Mouse (Mus musculus): ENCODE results near the gene Il13. TPM values are rescaled to one million over a fixed set of nuclear protein-coding genes. Genes with fewer than 3 reads are reported as not detected.

The Il13 gene
- total RNA-seq, 2 experiments from 2014 or later: not detected

- intact Hi-C loops (cut with DNase I): no loop called here
- no peak for DNase-seq (ENCODE audit: extremely low spot score in 1 of 2, low spot score in 2 of 2)
These were observed 1.2 kb upstream of the Il13 start for GRCm38 (mm10) chr11:53635590-53636182.

GRCm38 (mm10) chr11:53633644-53634043 lies 858 bp downstream of the Il13 start:
- intact Hi-C loops (cut with DNase I): no loop called here
- DNase-seq (ENCODE audit: extremely low spot score in 1 of 2, low spot score in 2 of 2): no peak

- DNase-seq (ENCODE audit: extremely low spot score in 1 of 2, low spot score in 2 of 2): no peak
- intact Hi-C loops (cut with DNase I): no loop called here
These were observed 2.3 kb downstream of the Il13 start for GRCm38 (mm10) chr11:53632122-53632733.

GRCm38 (mm10) chr11:53627859-53628258 lies 6.6 kb downstream of the Il13 start:
- intact Hi-C loops (cut with DNase I): no loop called here

GRCm38 (mm10) chr11:53626802-53627373 lies 7.6 kb downstream of the Il13 start:
- intact Hi-C loops (cut with DNase I): no loop called here
- DNase-seq (ENCODE audit: extremely low spot score in 1 of 2, low spot score in 2 of 2): no peak

More at GRCm38 (mm10) chr11:53627859-53628258, 6.6 kb downstream of the Il13 start:
- peak; percentile 72 to 77 for DNase-seq (ENCODE audit: extremely low spot score in 1 of 2, low spot score in 2 of 2)

- intact Hi-C loops (cut with DNase I): no loop called here
- no peak for DNase-seq (ENCODE audit: extremely low spot score in 1 of 2, low spot score in 2 of 2)
These were observed 10.4 kb downstream of the Il13 start for GRCm38 (mm10) chr11:53624124-53624523.

- intact Hi-C loops (cut with DNase I): no loop called here
- no peak for DNase-seq (ENCODE audit: extremely low spot score in 1 of 2, low spot score in 2 of 2)
These were observed 10.9 kb downstream of the Il13 start for GRCm38 (mm10) chr11:53623573-53623972.

GRCm38 (mm10) chr11:53622440-53622806 lies 12.1 kb downstream of the Il13 start:
- intact Hi-C loops (cut with DNase I): no loop called here
- DNase-seq (ENCODE audit: extremely low spot score in 1 of 2, low spot score in 2 of 2): no peak

- intact Hi-C loops (cut with DNase I): no loop called here
- DNase-seq (ENCODE audit: extremely low spot score in 1 of 2, low spot score in 2 of 2): no peak
These were observed 12.7 kb downstream of the Il13 start for GRCm38 (mm10) chr11:53621582-53622439.

- no peak for DNase-seq (ENCODE audit: extremely low spot score in 1 of 2, low spot score in 2 of 2)
- intact Hi-C loops (cut with DNase I): no loop called here
These were observed 14.4 kb downstream of the Il13 start for GRCm38 (mm10) chr11:53620094-53620493.

GRCm38 (mm10) chr11:53619428-53619827 lies 15.1 kb downstream of the Il13 start:
- no peak for DNase-seq (ENCODE audit: extremely low spot score in 1 of 2, low spot score in 2 of 2)
- intact Hi-C loops (cut with DNase I): no loop called here

GRCm38 (mm10) chr11:53618619-53619198 lies 15.8 kb downstream of the Il13 start, which contains the start of gene Il4:
Il4 (minus strand) TSS chr11:53618669.
- intact Hi-C loops (cut with DNase I): no loop called here
- no peak for DNase-seq (ENCODE audit: extremely low spot score in 1 of 2, low spot score in 2 of 2)

- no peak for DNase-seq (ENCODE audit: extremely low spot score in 1 of 2, low spot score in 2 of 2)
- intact Hi-C loops (cut with DNase I): no loop called here
These were observed 16.9 kb downstream of the Il13 start for GRCm38 (mm10) chr11:53617562-53618109.

GRCm38 (mm10) chr11:53616748-53617558 lies 17.5 kb downstream of the Il13 start:
- intact Hi-C loops (cut with DNase I): no loop called here
- DNase-seq (ENCODE audit: extremely low spot score in 1 of 2, low spot score in 2 of 2): no peak

- intact Hi-C loops (cut with DNase I): no loop called here
- DNase-seq (ENCODE audit: extremely low spot score in 1 of 2, low spot score in 2 of 2): no peak
These were observed 18.9 kb downstream of the Il13 start for GRCm38 (mm10) chr11:53615575-53615974.

- intact Hi-C loops (cut with DNase I): no loop called here
- DNase-seq (ENCODE audit: extremely low spot score in 1 of 2, low spot score in 2 of 2): no peak
These were observed 19.3 kb downstream of the Il13 start for GRCm38 (mm10) chr11:53615172-53615571.

GRCm38 (mm10) chr11:53609672-53610071 lies 24.8 kb downstream of the Il13 start:
- no peak for DNase-seq (ENCODE audit: extremely low spot score in 1 of 2, low spot score in 2 of 2)
- intact Hi-C loops (cut with DNase I): no loop called here

- intact Hi-C loops (cut with DNase I): no loop called here
- no peak for DNase-seq (ENCODE audit: extremely low spot score in 1 of 2, low spot score in 2 of 2)
These were observed 25.3 kb downstream of the Il13 start for GRCm38 (mm10) chr11:53609231-53609630.

Measured in left cerebral cortex, postnatal 10 days (tissue).